Mouse (Mus musculus) heart, adult 2 months (tissue): ENCODE measurements around the gene Fdps. TPM values are rescaled to one million over a fixed set of nuclear protein-coding genes. Genes with fewer than 3 reads are reported as not detected.

ENCODE experiments used
- DNase-seq, 2 experiments: peaks; one replicate each; pipeline ENCODE4 v3.0.0; 2021
- H3K27ac ChIP-seq: fragments of 200-600 bp; 2 replicates; pipeline ENCODE4 v1.8.1; 2022
- H3K27me3 ChIP-seq: fragments of 200-500 bp; 2 replicates; pipeline ENCODE4 v1.6.1; 2012; ENCODE audit warnings: mild to moderate bottlenecking, low read length, inconsistent platforms, mixed read lengths; ENCODE audit not compliant: control insufficient read depth, insufficient read depth
- H3K36me3 ChIP-seq: fragments of 200-500 bp; 2 replicates; pipeline ENCODE4 v1.6.1; 2012; ENCODE audit warnings: low read length, inconsistent platforms; ENCODE audit not compliant: control insufficient read depth, insufficient read depth
- H3K4me1 ChIP-seq: fragments of 200-500 bp; 2 replicates; pipeline ENCODE4 v1.6.1; 2011; ENCODE audit warnings: low read length; ENCODE audit not compliant: control insufficient read depth, insufficient read depth
- H3K4me3 ChIP-seq: fragments of 200-600 bp; 2 replicates; pipeline ENCODE4 v1.8.1; 2022
- H3K79me2 ChIP-seq: fragments of 200-500 bp; replicated peaks from 2 replicates; pipeline ENCODE4 v1.6.1; 2012; ENCODE audit warnings: mild to moderate bottlenecking, inconsistent platforms, low read length, moderate library complexity, mixed read lengths; ENCODE audit not compliant: control insufficient read depth, insufficient read depth
- H3K9ac ChIP-seq: fragments of 200-500 bp; 2 replicates; pipeline ENCODE4 v1.6.1; 2012; ENCODE audit warnings: low read depth, mild to moderate bottlenecking, control low read depth, inconsistent platforms, low read length, mixed read lengths
- CTCF ChIP-seq: fragments of 200-600 bp; IDR thresholded peaks from 2 replicates; pipeline ENCODE4 v1.8.1; 2022; ENCODE audit warnings: antibody characterized with exemption, mild to moderate bottlenecking, moderate library complexity
- EP300 ChIP-seq: fragments of 200-500 bp; IDR thresholded peaks from 2 replicates; pipeline ENCODE4 v1.6.1; 2011; ENCODE audit warnings: low read depth, low read length, control low read depth; ENCODE audit not compliant: insufficient read depth
- POLR2A ChIP-seq: fragments of 200-500 bp; IDR thresholded peaks from 2 replicates; pipeline ENCODE4 v1.6.1; 2011; ENCODE audit warnings: mild to moderate bottlenecking, low read depth, low read length, control low read depth; ENCODE audit not compliant: insufficient read depth
- WGBS: fragments of 180-500 bp; shearing (Covaris S2); methylation state at CpG from one replicate; pipeline ENCODE4 v1.1.7; 2018; 5-methylcytosine and 5-hydroxymethylcytosine counted together
- intact Hi-C: fragments of 180-260 bp; cut with DNase I; formaldehyde crosslinking; loops from one replicate; pipeline ENCODE4 v1.15.1; 2025
- polyA plus RNA-seq: library from polyadenylated mRNA; depleted of rRNA; stranded (reverse); fragments of >200 nt; gene quantifications from 2 replicates; pipeline ENCODE4 v1.2.3, GENCODE M21; 2012
- total RNA-seq, 2 experiments: library from RNA; stranded (reverse); gene quantifications; 2 replicates each; pipeline ENCODE4 v1.2.3; 2021

The Fdps gene
- total and polyA plus RNA-seq, 3 experiments: 20.8 to 22.5 (median 21.1) TPM

DNA sequence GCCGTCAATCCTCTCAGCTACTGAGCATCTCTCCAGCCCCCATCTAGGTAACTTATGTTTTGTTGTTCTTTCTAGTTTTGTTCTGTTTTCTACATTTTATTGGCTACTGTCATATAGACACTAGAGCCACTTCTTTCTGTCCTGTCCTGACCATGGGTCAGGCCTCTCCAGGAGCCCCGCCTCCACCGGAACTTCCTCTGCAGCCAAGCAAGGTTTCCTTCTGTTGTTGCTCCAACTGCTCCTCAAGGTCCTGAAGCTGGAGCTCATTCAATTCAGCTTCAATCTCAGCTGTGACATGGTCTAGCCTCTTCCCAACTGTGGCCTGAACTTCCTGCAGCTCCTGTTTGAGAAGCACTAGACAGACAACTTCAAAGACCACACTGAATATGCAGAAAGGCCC is 28.1 kb upstream of the Fdps start:
- no peak for DNase-seq
- H3K4me1 ChIP-seq: no peaks in the 10 kb centered on the region
- H3K4me3 ChIP-seq: no peak overlapping the region
- TF ChIP-seq EP300 (no peak), POLR2A (no peak), CTCF (no peak)
- 63% methylated on average over 3 of the region's 3 CpGs for WGBS
- no peak overlapping the region for H3K9ac ChIP-seq
- intact Hi-C loops: no loop called here
- H3K36me3 ChIP-seq: no peaks in the 10 kb centered on the region
- no peaks in the 10 kb centered on the region for H3K79me2 ChIP-seq
- H3K27ac ChIP-seq: no peak overlapping the region
- no peaks in the 10 kb centered on the region for H3K27me3 ChIP-seq

DNA sequence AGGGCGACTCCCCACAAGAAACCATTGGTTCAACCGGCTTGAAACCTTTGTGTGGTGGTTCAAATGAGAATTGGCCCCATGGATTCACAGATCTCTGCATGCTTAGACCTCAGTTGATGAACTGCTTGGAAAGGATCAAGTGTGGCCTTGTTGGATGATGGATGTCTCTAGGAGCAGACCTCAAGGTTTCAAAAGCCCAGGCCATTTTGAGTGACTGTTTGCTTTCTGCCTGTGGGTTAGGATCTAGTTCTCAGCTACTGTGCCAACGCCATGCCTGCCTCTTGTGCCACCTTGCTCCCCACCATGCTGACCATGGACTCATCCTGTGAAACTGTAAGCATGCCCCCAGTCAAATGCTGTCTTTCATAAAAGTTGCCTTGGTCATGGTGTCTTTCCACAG is 24.2 kb upstream of the Fdps start:
- Histone ChIP-seq H3K4me1 (peaks cover 7% of the 10 kb centered on the region; the same call in 1 of the 2 replicates), H3K36me3 (no peaks in the 10 kb centered on the region), H3K4me3 (no peak overlapping the region), H3K79me2 (no peaks in the 10 kb centered on the region), H3K9ac (no peak overlapping the region), H3K27ac (no peak overlapping the region), H3K27me3 (no peaks in the 10 kb centered on the region)
- DNase-seq: no peak
- 93% methylated on average over 3 of the region's 3 CpGs for WGBS
- intact Hi-C loops: no loop called here
- TF ChIP-seq POLR2A (no peak), EP300 (no peak), CTCF (no peak)

DNA sequence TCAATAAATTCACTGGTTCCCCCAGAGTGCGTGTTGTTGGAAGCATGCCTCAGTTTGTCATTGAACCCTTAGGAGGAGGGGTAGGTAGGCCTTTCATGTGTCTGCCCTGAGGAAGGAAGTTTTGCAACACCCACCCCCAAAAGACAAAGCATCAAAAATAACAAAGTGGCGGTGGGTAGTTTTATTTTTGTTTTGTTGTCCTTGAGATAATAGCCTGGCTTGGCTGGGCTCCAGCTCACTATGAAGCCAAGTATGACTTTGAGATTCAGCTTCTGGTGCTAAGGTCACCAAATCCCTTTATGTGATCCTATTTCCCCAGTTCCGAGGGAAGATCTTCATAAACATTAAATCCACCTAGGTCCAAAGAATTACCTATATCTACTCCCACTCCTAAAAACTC is 22.5 kb upstream of the Fdps start:
- peak in 1 of 2 experiments; percentile 32 for DNase-seq
- 13% methylated on average over 3 of the region's 3 CpGs for WGBS
- intact Hi-C loops: no loop called here
- H3K4me1 ChIP-seq: peaks cover 7% of the 10 kb centered on the region; the same call in 1 of the 2 replicates
- no peaks in the 10 kb centered on the region for H3K27me3 ChIP-seq
- no peaks in the 10 kb centered on the region for H3K36me3 ChIP-seq
- H3K27ac ChIP-seq: no peak overlapping the region
- H3K9ac ChIP-seq: no peak overlapping the region
- no peaks in the 10 kb centered on the region for H3K79me2 ChIP-seq
- TF ChIP-seq EP300 (0 out of 2 replicates have a peak, but pooled peaks have one; percentile 18), CTCF (no peak), POLR2A (no peak)
- no peak overlapping the region for H3K4me3 ChIP-seq

DNA sequence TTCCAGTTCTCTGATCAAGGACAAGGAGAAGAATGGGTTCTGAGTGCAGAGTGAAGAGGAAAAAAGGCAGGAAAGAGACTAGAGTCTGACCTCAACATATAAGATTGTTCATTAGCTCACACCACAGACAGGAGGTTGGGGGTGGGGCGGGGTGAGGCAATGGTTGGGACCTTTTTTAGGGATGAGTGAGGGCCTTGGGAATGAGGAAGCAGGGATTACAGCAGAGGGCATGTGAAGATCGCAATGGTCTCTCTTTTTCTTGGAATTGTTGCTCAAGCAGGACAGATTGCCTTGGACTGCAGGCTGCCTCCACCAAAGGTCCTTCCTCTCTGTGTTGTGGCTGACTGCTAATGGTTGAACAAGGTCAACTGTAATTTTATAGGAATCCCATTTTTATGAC is 21.6 kb upstream of the Fdps start:
- no peak overlapping the region for H3K9ac ChIP-seq
- H3K27ac ChIP-seq: no peak overlapping the region
- DNase-seq: peak; percentile 24 to 40
- no peaks in the 10 kb centered on the region for H3K36me3 ChIP-seq
- no peak for TF ChIP-seq CTCF
- no peak for TF ChIP-seq POLR2A
- no peak for TF ChIP-seq EP300
- WGBS: 59% methylated on average over 2 of the region's 2 CpGs
- H3K4me1 ChIP-seq: peaks cover 7% of the 10 kb centered on the region; the same call in 1 of the 2 replicates
- intact Hi-C loops: no loop called here
- no peaks in the 10 kb centered on the region for H3K27me3 ChIP-seq
- H3K4me3 ChIP-seq: no peak overlapping the region
- no peaks in the 10 kb centered on the region for H3K79me2 ChIP-seq

DNA sequence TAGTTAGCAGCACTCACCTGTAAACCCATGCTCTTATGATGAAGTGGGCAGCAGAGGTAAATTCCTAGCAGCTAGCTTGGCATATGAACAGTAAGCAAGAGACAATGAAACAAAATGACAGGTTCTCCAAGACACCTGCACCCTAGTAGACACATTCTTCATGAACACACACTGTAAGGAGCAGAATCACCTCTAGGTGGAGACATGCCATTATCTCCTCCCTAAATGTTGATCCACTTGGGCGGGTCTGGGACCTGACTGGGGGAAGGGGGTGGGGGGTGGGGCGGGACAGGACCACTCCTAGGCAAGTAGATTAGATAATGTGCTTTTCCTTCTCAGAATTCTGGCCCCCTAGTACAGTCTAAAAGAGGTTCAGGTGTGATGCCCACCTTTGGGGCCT is 13.8 kb upstream of the Fdps start:
- H3K4me1 ChIP-seq: no peaks in the 10 kb centered on the region
- no peak for DNase-seq
- H3K36me3 ChIP-seq: no peaks in the 10 kb centered on the region
- H3K27me3 ChIP-seq: no peaks in the 10 kb centered on the region
- no peaks in the 10 kb centered on the region for H3K79me2 ChIP-seq
- H3K4me3 ChIP-seq: no peak overlapping the region
- intact Hi-C loops: loop anchor here (5.0 kb wide), 1 partner anchor 42 kb away; no protein-coding TSS in a partner anchor
- TF ChIP-seq CTCF: peak; percentile 64
- no peak for TF ChIP-seq POLR2A
- no peak overlapping the region for H3K9ac ChIP-seq
- 6% methylated on average over 2 of the region's 2 CpGs for WGBS
- no peak overlapping the region for H3K27ac ChIP-seq

DNA sequence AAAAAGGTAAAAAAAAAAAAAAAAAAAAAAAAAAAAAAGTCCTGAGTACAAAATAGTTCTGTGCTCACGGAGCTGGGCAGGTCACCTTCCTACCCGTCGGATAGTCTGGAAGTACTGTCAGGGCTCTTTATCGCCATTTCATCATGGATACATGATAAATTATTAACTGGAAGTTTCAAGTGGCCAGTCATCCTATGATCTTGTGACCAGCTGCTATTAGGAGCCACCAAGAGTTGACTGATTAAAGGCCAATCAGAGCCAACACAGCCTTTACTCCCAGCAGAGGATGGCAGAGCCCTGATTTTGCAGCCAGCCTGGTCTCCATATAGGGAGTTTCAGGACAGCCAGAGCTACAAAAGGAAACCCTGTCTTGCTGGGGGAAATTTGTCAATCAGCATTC is 11.3 kb upstream of the Fdps start:
- TF ChIP-seq CTCF (no peak), POLR2A (no peak), EP300 (no peak)
- Histone ChIP-seq H3K79me2 (no peaks in the 10 kb centered on the region), H3K36me3 (no peaks in the 10 kb centered on the region), H3K27ac (no peak overlapping the region), H3K9ac (no peak overlapping the region), H3K4me1 (no peaks in the 10 kb centered on the region), H3K4me3 (no peak overlapping the region), H3K27me3 (no peaks in the 10 kb centered on the region)
- 87% methylated on average over 4 of the region's 4 CpGs for WGBS
- intact Hi-C loops: no loop called here
- DNase-seq: no peak
